Mouse (Mus musculus): ENCODE measurements around the gene Olfr434. TPM values are rescaled to one million over a fixed set of nuclear protein-coding genes. Genes with fewer than 3 reads are reported as not detected.

The Olfr434 gene
- polyA plus RNA-seq, 1 experiment: not detected

- H3K4me3 ChIP-seq (ENCODE audit: insufficient read depth, low read length): no peak overlapping the region
- H3K27ac ChIP-seq (ENCODE audit: insufficient read depth, low read depth, low read length): no peak overlapping the region
- no peaks in the 10 kb centered on the region for H3K4me1 ChIP-seq (ENCODE audit: control insufficient read depth, insufficient read depth, low read length)
- TF ChIP-seq POLR2A (IDR thresholded peaks at IDR 0.05; ENCODE audit: borderline replicate concordance, low read depth, low read length) (no peak), CTCF (IDR thresholded peaks at IDR 0.05; ENCODE audit: low read depth, low read length) (no peak)
These were observed 29.2 kb downstream of the Olfr434 start for GRCm38 (mm10) chr6:43242061-43242460.

- TF ChIP-seq POLR2A (IDR thresholded peaks at IDR 0.05; ENCODE audit: borderline replicate concordance, low read depth, low read length): no peak
- TF ChIP-seq CTCF (IDR thresholded peaks at IDR 0.05; ENCODE audit: low read depth, low read length): no peak
- H3K4me1 ChIP-seq (ENCODE audit: control insufficient read depth, insufficient read depth, low read length): no peaks in the 10 kb centered on the region
- H3K27ac ChIP-seq (ENCODE audit: insufficient read depth, low read depth, low read length): no peak overlapping the region
- H3K4me3 ChIP-seq (ENCODE audit: insufficient read depth, low read length): no peak overlapping the region
These were observed 34.6 kb downstream of the Olfr434 start for GRCm38 (mm10) chr6:43247396-43247795.

- H3K4me1 ChIP-seq (ENCODE audit: control insufficient read depth, insufficient read depth, low read length): no peaks in the 10 kb centered on the region
- TF ChIP-seq POLR2A (IDR thresholded peaks at IDR 0.05; ENCODE audit: borderline replicate concordance, low read depth, low read length): no peak
- no peak for TF ChIP-seq CTCF (IDR thresholded peaks at IDR 0.05; ENCODE audit: low read depth, low read length)
- H3K27ac ChIP-seq (ENCODE audit: insufficient read depth, low read depth, low read length): no peak overlapping the region
- H3K4me3 ChIP-seq (ENCODE audit: insufficient read depth, low read length): no peak overlapping the region
These were observed 40.2 kb downstream of the Olfr434 start for GRCm38 (mm10) chr6:43252994-43253393.

GRCm38 (mm10) chr6:43254193-43254926 is 41.5 kb downstream of the Olfr434 start:
- Histone ChIP-seq H3K4me3 (ENCODE audit: insufficient read depth, low read length) (no peak overlapping the region), H3K27ac (ENCODE audit: insufficient read depth, low read depth, low read length) (no peak overlapping the region), H3K4me1 (ENCODE audit: control insufficient read depth, insufficient read depth, low read length) (no peaks in the 10 kb centered on the region)
- TF ChIP-seq POLR2A (IDR thresholded peaks at IDR 0.05; ENCODE audit: borderline replicate concordance, low read depth, low read length) (no peak), CTCF (IDR thresholded peaks at IDR 0.05; ENCODE audit: low read depth, low read length) (no peak)

GRCm38 (mm10) chr6:43260756-43261155 is 47.9 kb downstream of the Olfr434 start:
- H3K27ac ChIP-seq (ENCODE audit: insufficient read depth, low read depth, low read length): no peak overlapping the region
- H3K4me3 ChIP-seq (ENCODE audit: insufficient read depth, low read length): no peak overlapping the region
- TF ChIP-seq POLR2A (IDR thresholded peaks at IDR 0.05; ENCODE audit: borderline replicate concordance, low read depth, low read length) (no peak), CTCF (IDR thresholded peaks at IDR 0.05; ENCODE audit: low read depth, low read length) (no peak)
- no peaks in the 10 kb centered on the region for H3K4me1 ChIP-seq (ENCODE audit: control insufficient read depth, insufficient read depth, low read length)

GRCm38 (mm10) chr6:43265363-43266041 is 52.7 kb downstream of the Olfr434 start, which contains the start of gene Arhgef5:
Arhgef5 (plus strand) TSS chr6:43265582.
- TF ChIP-seq POLR2A (IDR thresholded peaks at IDR 0.05; ENCODE audit: borderline replicate concordance, low read depth, low read length) (no peak), CTCF (IDR thresholded peaks at IDR 0.05; ENCODE audit: low read depth, low read length) (no peak)
- H3K4me1 ChIP-seq (ENCODE audit: control insufficient read depth, insufficient read depth, low read length): no peaks in the 10 kb centered on the region
- no peak within 1 kb of the TSS; the same call in 1 of the 2 replicates for H3K4me3 ChIP-seq (ENCODE audit: insufficient read depth, low read length)
- no peak within 1 kb of the TSS for H3K27ac ChIP-seq (ENCODE audit: insufficient read depth, low read depth, low read length)

- H3K27ac ChIP-seq (ENCODE audit: insufficient read depth, low read depth, low read length): no peak overlapping the region
- no peaks in the 10 kb centered on the region for H3K4me1 ChIP-seq (ENCODE audit: control insufficient read depth, insufficient read depth, low read length)
- TF ChIP-seq POLR2A (IDR thresholded peaks at IDR 0.05; ENCODE audit: borderline replicate concordance, low read depth, low read length): no peak
- TF ChIP-seq CTCF (IDR thresholded peaks at IDR 0.05; ENCODE audit: low read depth, low read length): no peak
- no peak overlapping the region for H3K4me3 ChIP-seq (ENCODE audit: insufficient read depth, low read length)
These were observed 53.5 kb downstream of the Olfr434 start for GRCm38 (mm10) chr6:43266356-43266755.

Other genes starting within 250 kb of the Olfr434 start
- gene Olfr441, start 106.7 kb upstream of the Olfr434 start, polyA plus RNA-seq (2012; ENCODE audit: insufficient read depth, insufficient read length, missing spikeins): not detected in 2 replicates
- not detected in 2 replicates for gene Olfr237-ps1, start 66.5 kb upstream of the Olfr434 start, polyA plus RNA-seq (2012; ENCODE audit: insufficient read depth, insufficient read length, missing spikeins)
- not detected in 2 replicates for gene Olfr437, start 49.7 kb upstream of the Olfr434 start, polyA plus RNA-seq (2012; ENCODE audit: insufficient read depth, insufficient read length, missing spikeins)
- not detected in 2 replicates for gene Olfr13, start 40.9 kb upstream of the Olfr434 start, polyA plus RNA-seq (2012; ENCODE audit: insufficient read depth, insufficient read length, missing spikeins)
- gene Olfr435, start 15.9 kb upstream of the Olfr434 start, polyA plus RNA-seq (2012; ENCODE audit: insufficient read depth, insufficient read length, missing spikeins): not detected in 2 replicates
- gene Olfr47, start 18.5 kb downstream of the Olfr434 start, polyA plus RNA-seq (2012; ENCODE audit: insufficient read depth, insufficient read length, missing spikeins): not detected in 2 replicates
- gene Arhgef5, start 52.6 kb downstream of the Olfr434 start, polyA plus RNA-seq (2012; ENCODE audit: insufficient read depth, insufficient read length, missing spikeins): 0.20 and 0.73 TPM in 2 replicates
- not detected in 2 replicates for gene Nobox, start 96.5 kb downstream of the Olfr434 start, polyA plus RNA-seq (2012; ENCODE audit: insufficient read depth, insufficient read length, missing spikeins)

All from bone marrow macrophage, adult 2 months (primary cell).